ENCODE assay signal across 8 mouse cellular contexts in genomic region chr15:10981377-10982063, GRCm38 (mm10). TPM values are rescaled to one million over a fixed set of nuclear protein-coding genes. Genes with fewer than 3 reads are reported as not detected.
DNase-seq lines count a peak whose midpoint lies in the region; ATAC-seq and TF ChIP-seq lines count a peak whose summit lies in the region.

Gene Amacr (plus strand): TSS chr15:10981756.

- peak within 1 kb of the TSS; percentile 80 for H3K9ac ChIP-seq in heart, embryonic 15.5 days
- H3K9ac ChIP-seq in liver, embryonic 14.5 days (replicated peaks) = peak within 1 kb of the TSS; percentile 57
- peak within 1 kb of the TSS; percentile 74 for H3K9ac ChIP-seq in neural tube, embryonic 11.5 days (ENCODE audit: low read length)
- H3K9ac ChIP-seq in stomach, postnatal 0 days (ENCODE audit: low read length) = peak within 1 kb of the TSS; percentile 71

- H3K36me3 ChIP-seq in forebrain, embryonic 10.5 days (replicated peaks) = no peaks in the 10 kb centered on the region
- no peaks in the 10 kb centered on the region for H3K36me3 ChIP-seq in heart, embryonic 15.5 days
- no peaks in the 10 kb centered on the region for H3K36me3 ChIP-seq in liver, embryonic 14.5 days (replicated peaks; ENCODE audit: control insufficient read depth, insufficient read depth, low read depth)
- H3K36me3 ChIP-seq in neural tube, embryonic 11.5 days (ENCODE audit: control insufficient read depth, insufficient read depth, low read length) = no peaks in the 10 kb centered on the region
- 0 out of 2 replicates have a peak, but pooled peaks cover 2% of the 10 kb centered on the region for H3K36me3 ChIP-seq in stomach, postnatal 0 days (ENCODE audit: control insufficient read depth, insufficient read depth, low read length)

- peak within 1 kb of the TSS; percentile 76 for H3K4me3 ChIP-seq in forebrain, embryonic 10.5 days
- H3K4me3 ChIP-seq in heart, embryonic 15.5 days = peak within 1 kb of the TSS; percentile 71
- peak within 1 kb of the TSS; percentile 64 to 68 for H3K4me3 ChIP-seq in liver, embryonic 14.5 days (ENCODE audit: insufficient read depth in 1 of 2, low read depth in 2 of 2, low read length in 2 of 2)
- peak within 1 kb of the TSS; percentile 71 for H3K4me3 ChIP-seq in neural tube, embryonic 11.5 days (ENCODE audit: low read depth, low read length)
- H3K4me3 ChIP-seq in stomach, postnatal 0 days (ENCODE audit: low read depth, low read length) = peak within 1 kb of the TSS; percentile 68

- no peaks in the 10 kb centered on the region for H3K9me3 ChIP-seq in forebrain, embryonic 10.5 days
- no peaks in the 10 kb centered on the region for H3K9me3 ChIP-seq in heart, embryonic 15.5 days (replicated peaks)
- no peaks in the 10 kb centered on the region for H3K9me3 ChIP-seq in liver, embryonic 14.5 days (ENCODE audit: control insufficient read depth, low read length)
- no peaks in the 10 kb centered on the region for H3K9me3 ChIP-seq in neural tube, embryonic 11.5 days (ENCODE audit: control insufficient read depth, low read length)
- no peaks in the 10 kb centered on the region for H3K9me3 ChIP-seq in stomach, postnatal 0 days (ENCODE audit: control insufficient read depth, low read length)

- peaks cover 13% of the 10 kb centered on the region for H3K4me1 ChIP-seq in forebrain, embryonic 10.5 days
- H3K4me1 ChIP-seq in heart, embryonic 15.5 days (replicated peaks) = peaks cover 5% of the 10 kb centered on the region; the same call in 1 of the 2 replicates
- peaks cover 0 to 9% of the 10 kb centered on the region in 2 experiments; a peak in 2 of 4 replicates for H3K4me1 ChIP-seq in liver, embryonic 14.5 days (replicated peaks; ENCODE audit: control insufficient read depth in 2 of 2, insufficient read depth in 2 of 2, low read length in 1 of 2)
- H3K4me1 ChIP-seq in neural tube, embryonic 11.5 days (ENCODE audit: control insufficient read depth, insufficient read depth, low read length) = peaks cover 3% of the 10 kb centered on the region; the same call in 1 of the 2 replicates
- 0 out of 2 replicates have a peak, but pooled peaks cover 2% of the 10 kb centered on the region for H3K4me1 ChIP-seq in stomach, postnatal 0 days (replicated peaks; ENCODE audit: control insufficient read depth, insufficient read depth)

- WGBS in forebrain, embryonic 10.5 days = under 1% methylated on average over 52 of the region's 52 CpGs
- WGBS in heart, embryonic 15.5 days = under 1% methylated on average over 52 of the region's 52 CpGs
- WGBS in liver, embryonic 14.5 days (ENCODE audit: insufficient replicate concordance) = under 1% methylated on average over 52 of the region's 52 CpGs
- WGBS in neural tube, embryonic 11.5 days = under 1% methylated on average over 51 of the region's 52 CpGs
- WGBS in stomach, postnatal 0 days = under 1% methylated on average over 47 of the region's 52 CpGs

- ATAC-seq in heart, embryonic 15.5 days (replicated peaks; ENCODE audit: insufficient number of reproducible peaks, insufficient read depth, low FRiP score, low read depth) = peak; percentile 100
- peak; percentile 97 for ATAC-seq in liver, embryonic 14.5 days (ENCODE audit: insufficient read depth)
- ATAC-seq in neural tube, embryonic 11.5 days (ENCODE audit: insufficient read depth, low FRiP score, low TSS enrichment) = peak; percentile 99
- ATAC-seq in stomach, postnatal 0 days (ENCODE audit: low FRiP score, low TSS enrichment) = peak; percentile 99

- H3K27ac ChIP-seq in forebrain, embryonic 10.5 days = peak within 1 kb of the TSS; percentile 94
- H3K27ac ChIP-seq in heart, embryonic 15.5 days = peak within 1 kb of the TSS; percentile 96
- H3K27ac ChIP-seq in liver, embryonic 14.5 days = peak within 1 kb of the TSS; percentile 34; the same call in 1 of the 2 replicates
- peak within 1 kb of the TSS; percentile 56; the same call in 1 of the 2 replicates for H3K27ac ChIP-seq in neural tube, embryonic 11.5 days (ENCODE audit: low read depth, low read length)
- peak within 1 kb of the TSS; percentile 86 for H3K27ac ChIP-seq in stomach, postnatal 0 days (replicated peaks)

- no peak for TF ChIP-seq EP300 in liver, embryonic 14.5 days (IDR thresholded peaks at IDR 0.05; ENCODE audit: low read depth)
- TF ChIP-seq EP300 in stomach, postnatal 0 days (optimal IDR thresholded peaks at IDR 0.05) = no peak

- H3K27me3 ChIP-seq in forebrain, embryonic 10.5 days (ENCODE audit: poor library complexity, severe bottlenecking) = no peaks in the 10 kb centered on the region
- no peaks in the 10 kb centered on the region for H3K27me3 ChIP-seq in heart, embryonic 15.5 days
- no peaks in the 10 kb centered on the region for H3K27me3 ChIP-seq in liver, embryonic 14.5 days (ENCODE audit: control insufficient read depth, insufficient read depth, low read length)
- no peaks in the 10 kb centered on the region for H3K27me3 ChIP-seq in neural tube, embryonic 11.5 days (ENCODE audit: control insufficient read depth, insufficient read depth, low read length)
- H3K27me3 ChIP-seq in stomach, postnatal 0 days (ENCODE audit: control insufficient read depth, insufficient read depth, low read length) = no peaks in the 10 kb centered on the region

- peak within 1 kb of the TSS; percentile 61 for H3K4me2 ChIP-seq in heart, embryonic 15.5 days
- H3K4me2 ChIP-seq in liver, embryonic 14.5 days (ENCODE audit: low read depth) = peak within 1 kb of the TSS; percentile 74
- H3K4me2 ChIP-seq in neural tube, embryonic 11.5 days (ENCODE audit: low read depth) = peak within 1 kb of the TSS; percentile 61
- H3K4me2 ChIP-seq in stomach, postnatal 0 days (replicated peaks; ENCODE audit: low read depth) = peak within 1 kb of the TSS; percentile 71

- peak; percentile 94 for DNase-seq in CD4-positive, CD25-positive, alpha-beta regulatory T cell, adult 2 months (ENCODE audit: low read depth, low spot score)
- DNase-seq in c-Kit-positive CD71-negative TER-119-negative erythroid progenitor cells, embryonic 14.5 days (ENCODE audit: low read depth) = peak; percentile 71
- DNase-seq in forebrain, embryonic 10.5 days (ENCODE audit: extremely low spot score, low spot score) = peak; percentile 90
- DNase-seq in kidney, postnatal 25 days = peak; percentile 89 to 94
- peak; percentile 60 to 63 (median 61) for DNase-seq in liver, embryonic 14.5 days (ENCODE audit: low read depth in 3 of 3, low spot score in 3 of 3)
- DNase-seq in neural tube, embryonic 11.5 days (ENCODE audit: low spot score) = peak; percentile 94
- peak; percentile 94 for DNase-seq in stomach, postnatal 0 days (ENCODE audit: low spot score)

- peak; percentile 43 for TF ChIP-seq CTCF in liver, embryonic 14.5 days (IDR thresholded peaks at IDR 0.05; ENCODE audit: low read depth)
- peak; percentile 73 for TF ChIP-seq CTCF in stomach, postnatal 0 days (IDR thresholded peaks at IDR 0.05; ENCODE audit: low read depth)

RNA-seq across cellular contexts. Expression of gene Amacr, which starts in this region (rescaled TPM):
- 10.4 and 10.6 TPM in 2 replicates for polyA plus RNA-seq in forebrain, embryonic 10.5 days (2016; fragmentation: Nextera tagmentation; extraction: Ambion mirVana)
- polyA plus RNA-seq in heart, embryonic 15.5 days (2015; fragmentation: Nextera tagmentation; extraction: Ambion mirVana) = 13.0 and 13.7 TPM in 2 replicates
- polyA plus RNA-seq in liver, embryonic 14.5 days (2012; rRNA removed) = 8.5 and 10.9 TPM in 2 replicates
- 19.3 and 20.3 TPM in 2 replicates for polyA plus RNA-seq in liver, embryonic 14.5 days (2014; fragmentation: Nextera tagmentation; extraction: Ambion mirVana)
- polyA plus RNA-seq in neural tube, embryonic 11.5 days (2014; fragmentation: Nextera tagmentation; extraction: Ambion mirVana) = 13.0 and 16.2 TPM in 2 replicates
- polyA plus RNA-seq in stomach, postnatal 0 days (2015; fragmentation: Nextera tagmentation; extraction: Ambion mirVana) = 12.3 and 12.9 TPM in 2 replicates

Comparison
In these comparisons a context has a peak if more than half of its experiments do, and no peak if none do; other contexts are left out.
1. Peak in every context shown above with its lines: DNase-seq, ATAC-seq, H3K4me3 ChIP-seq and H3K27ac ChIP-seq.
2. H3K27ac ChIP-seq: peak in every context shown above with its lines; median percentile 96 in heart, embryonic 15.5 days; 94 in forebrain, embryonic 10.5 days; 86 in stomach, postnatal 0 days; 56 in neural tube, embryonic 11.5 days; 34 in liver, embryonic 14.5 days.